Mouse (Mus musculus) urinary bladder, postnatal 25 days (tissue): ENCODE data around the gene Defb25.

ENCODE experiments used
- DNase-seq: peaks from one replicate; pipeline ENCODE4 v3.0.0; 2022; ENCODE audit warnings: low spot score

The Defb25 gene

GRCm38 (mm10) chr2:152628066-152628465 lies 5.2 kb upstream of the Defb25 start:
- DNase-seq = no peak

GRCm38 (mm10) chr2:152626774-152627591 lies 4.1 kb upstream of the Defb25 start, which contains the start of gene Rem1:
Gene Rem1 (plus strand): TSS chr2:152626951.
- no peak for DNase-seq

GRCm38 (mm10) chr2:152625256-152625655 lies 2.4 kb upstream of the Defb25 start:
- DNase-seq = no peak

GRCm38 (mm10) chr2:152624566-152624965 lies 1.7 kb upstream of the Defb25 start:
- DNase-seq = no peak

- DNase-seq = no peak
These were observed 702 bp downstream of the Defb25 start for GRCm38 (mm10) chr2:152622151-152622550.

- no peak for DNase-seq
These were observed 2.3 kb downstream of the Defb25 start for GRCm38 (mm10) chr2:152620367-152621134.

GRCm38 (mm10) chr2:152617374-152617773 lies 5.5 kb downstream of the Defb25 start:
- DNase-seq = no peak

- DNase-seq = no peak
These were observed 6.4 kb downstream of the Defb25 start for GRCm38 (mm10) chr2:152616470-152616869.

GRCm38 (mm10) chr2:152615563-152615962 lies 7.3 kb downstream of the Defb25 start:
- DNase-seq = no peak

- DNase-seq = no peak
These were observed 10.7 kb downstream of the Defb25 start for GRCm38 (mm10) chr2:152612193-152612592.

- DNase-seq = no peak
These were observed 14.1 kb downstream of the Defb25 start for GRCm38 (mm10) chr2:152608719-152609118.

- no peak for DNase-seq
These were observed 15.1 kb downstream of the Defb25 start for GRCm38 (mm10) chr2:152607746-152608145.

- DNase-seq = peak; percentile 46
These were observed 18.8 kb downstream of the Defb25 start, which contains the start of gene Defb36 for GRCm38 (mm10) chr2:152604057-152604456. Gene Defb36 (plus strand): TSS chr2:152604327.

- DNase-seq = no peak
These were observed 21.4 kb downstream of the Defb25 start for GRCm38 (mm10) chr2:152601275-152601960.

GRCm38 (mm10) chr2:152600076-152600475 lies 22.8 kb downstream of the Defb25 start:
- no peak for DNase-seq

- DNase-seq = no peak
These were observed 23.6 kb downstream of the Defb25 start, which contains the start of gene Defb45 for GRCm38 (mm10) chr2:152599299-152599698. Gene Defb45 (minus strand): TSS chr2:152599399.

GRCm38 (mm10) chr2:152589021-152589420 lies 33.8 kb downstream of the Defb25 start:
- no peak for DNase-seq

- no peak for DNase-seq
These were observed 34.4 kb downstream of the Defb25 start for GRCm38 (mm10) chr2:152588450-152588849.

- no peak for DNase-seq
These were observed 35.8 kb downstream of the Defb25 start for GRCm38 (mm10) chr2:152586926-152587560.

- DNase-seq = no peak
These were observed 42.2 kb downstream of the Defb25 start for GRCm38 (mm10) chr2:152580612-152581011.

- no peak for DNase-seq
These were observed 42.7 kb downstream of the Defb25 start, which contains the start of gene Defb19 for GRCm38 (mm10) chr2:152580107-152580506. Gene Defb19 (minus strand): TSS chr2:152580312.

- no peak for DNase-seq
These were observed 49.4 kb downstream of the Defb25 start for GRCm38 (mm10) chr2:152573484-152573883.
